Mouse (Mus musculus) liver (tissue): ENCODE data around the gene Trmt1l.
A peak's percentile ranks its signal among the peaks of the same experiment; 100 is the strongest.

Experiments
- DNase-seq: peaks from one replicate; pipeline ENCODE4 v3.0.0-alpha.2; 2020; ENCODE audit warnings: mixed read lengths

Trmt1l gene

DNA sequence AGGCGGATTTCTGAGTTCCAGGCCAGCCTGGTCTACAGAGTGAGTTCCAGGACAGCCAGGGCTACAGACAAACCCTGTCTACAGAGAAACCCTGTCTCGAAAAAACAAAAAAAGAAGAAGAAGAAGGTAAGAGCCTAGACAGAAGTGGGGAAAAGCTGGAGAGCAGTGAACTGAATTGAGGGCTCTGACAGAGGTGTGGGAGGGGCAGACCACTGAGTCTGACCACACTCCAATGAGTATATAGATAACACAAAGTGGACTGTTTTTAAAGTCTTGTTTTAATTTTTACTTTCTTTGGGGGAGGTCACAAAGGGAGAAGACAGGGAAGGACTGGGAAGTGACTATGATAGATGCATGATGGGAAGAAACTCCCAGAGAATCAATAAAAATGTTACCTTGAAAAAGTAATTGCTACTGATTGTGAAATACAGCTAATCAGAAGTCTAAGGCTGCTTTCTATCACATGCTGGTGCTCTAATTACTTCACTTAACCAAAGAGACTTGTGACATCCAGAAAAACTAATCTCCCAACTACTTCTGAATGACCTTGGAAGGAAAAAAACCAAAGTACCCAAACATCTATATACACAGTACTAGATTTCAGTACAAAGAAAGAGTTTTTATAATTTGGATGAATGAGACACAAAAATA, 67.4 kb downstream of the Trmt1l start:
- DNase-seq, result no peak

DNA sequence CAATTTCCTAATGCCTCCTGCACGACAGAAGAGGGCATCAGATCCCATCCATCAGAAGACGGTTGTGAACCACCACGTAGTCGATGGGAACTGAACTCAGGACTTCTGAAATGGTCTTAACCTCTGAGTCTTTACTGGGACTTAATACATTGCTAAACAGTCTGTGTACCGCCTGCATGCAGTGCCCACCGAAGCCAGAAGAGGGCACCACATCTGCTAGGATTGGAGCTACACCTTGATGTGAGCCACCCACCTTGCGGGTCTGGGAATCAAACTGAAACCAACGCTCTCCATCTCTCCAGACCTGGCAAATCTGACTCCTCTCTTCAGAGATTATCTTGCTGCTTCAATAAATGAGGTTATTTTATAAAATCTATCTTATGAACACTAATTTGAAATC, 68.7 kb downstream of the Trmt1l start:
- peak; percentile 71 for DNase-seq

DNA sequence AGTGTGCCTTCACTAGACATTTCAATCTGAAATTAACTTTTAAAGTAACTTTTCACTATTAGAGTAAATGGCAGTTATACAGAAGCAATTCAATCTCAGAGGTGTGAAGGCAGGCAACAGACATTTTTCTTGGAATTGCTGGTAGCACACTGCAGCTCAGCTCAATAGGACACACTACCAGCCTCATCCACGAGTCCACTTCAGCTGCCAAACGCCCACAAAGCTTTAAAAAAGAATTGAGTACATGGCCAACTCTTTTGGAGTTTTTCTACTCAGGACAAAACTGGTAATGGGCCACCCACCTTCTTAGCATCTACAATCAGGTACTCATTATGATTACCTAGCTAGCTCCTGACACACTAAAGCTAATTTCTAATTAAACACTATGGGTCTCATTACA, 69.6 kb downstream of the Trmt1l start:
- no peak for DNase-seq

DNA sequence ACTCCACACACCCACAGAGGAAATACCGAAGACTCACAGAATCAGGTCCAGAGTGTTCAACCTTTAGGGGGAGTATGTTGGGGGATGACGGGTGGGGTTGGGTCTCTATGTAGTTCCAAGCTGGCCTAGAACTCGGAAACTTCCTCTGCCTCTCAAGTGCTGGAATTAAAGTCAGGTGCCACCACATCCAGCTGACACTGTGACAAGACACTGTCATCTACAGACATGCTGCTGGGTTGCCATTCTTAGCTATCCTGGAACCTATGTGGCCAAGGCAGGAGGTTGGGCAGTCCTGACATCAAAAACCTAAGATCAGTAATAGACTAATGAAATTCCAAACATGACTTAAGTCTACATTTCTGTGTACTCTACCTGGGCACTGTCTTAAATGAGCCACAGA, 70.0 kb downstream of the Trmt1l start:
- DNase-seq, result no peak

DNA sequence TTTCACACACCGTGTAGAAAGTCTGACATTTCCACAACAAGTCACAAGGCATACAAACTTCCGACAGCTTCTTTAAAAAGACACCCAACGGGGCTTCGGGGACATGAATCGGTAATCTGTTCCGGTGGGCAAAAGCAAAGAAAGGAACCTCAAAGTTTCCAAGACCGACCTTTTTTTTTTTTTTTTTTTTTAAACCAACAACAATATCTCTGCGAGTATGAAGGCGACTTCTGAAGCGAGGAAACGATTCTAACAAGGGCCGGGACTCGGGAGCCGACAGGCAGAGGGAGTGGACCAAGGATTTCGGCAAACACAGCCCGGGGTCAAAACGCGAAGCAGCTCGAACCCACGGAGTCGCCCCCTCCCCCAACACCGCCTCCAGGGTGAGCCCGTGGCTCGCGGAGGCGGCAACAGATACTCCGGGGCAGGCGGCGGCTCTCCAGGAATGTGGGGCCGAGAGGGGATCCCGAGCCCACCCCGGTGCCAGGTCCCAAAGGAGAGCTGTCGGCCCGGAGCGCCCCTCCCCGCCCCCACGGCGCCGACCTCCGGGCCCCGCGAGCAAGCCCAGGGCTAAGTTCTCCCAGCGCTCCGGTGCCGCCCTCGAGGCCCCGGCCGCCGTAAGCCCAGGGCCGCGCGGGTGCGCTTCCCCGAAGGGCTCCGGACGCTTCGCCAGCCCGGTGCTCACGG, 71.6 kb downstream of the Trmt1l start:
- peak; percentile 61 for DNase-seq

DNA sequence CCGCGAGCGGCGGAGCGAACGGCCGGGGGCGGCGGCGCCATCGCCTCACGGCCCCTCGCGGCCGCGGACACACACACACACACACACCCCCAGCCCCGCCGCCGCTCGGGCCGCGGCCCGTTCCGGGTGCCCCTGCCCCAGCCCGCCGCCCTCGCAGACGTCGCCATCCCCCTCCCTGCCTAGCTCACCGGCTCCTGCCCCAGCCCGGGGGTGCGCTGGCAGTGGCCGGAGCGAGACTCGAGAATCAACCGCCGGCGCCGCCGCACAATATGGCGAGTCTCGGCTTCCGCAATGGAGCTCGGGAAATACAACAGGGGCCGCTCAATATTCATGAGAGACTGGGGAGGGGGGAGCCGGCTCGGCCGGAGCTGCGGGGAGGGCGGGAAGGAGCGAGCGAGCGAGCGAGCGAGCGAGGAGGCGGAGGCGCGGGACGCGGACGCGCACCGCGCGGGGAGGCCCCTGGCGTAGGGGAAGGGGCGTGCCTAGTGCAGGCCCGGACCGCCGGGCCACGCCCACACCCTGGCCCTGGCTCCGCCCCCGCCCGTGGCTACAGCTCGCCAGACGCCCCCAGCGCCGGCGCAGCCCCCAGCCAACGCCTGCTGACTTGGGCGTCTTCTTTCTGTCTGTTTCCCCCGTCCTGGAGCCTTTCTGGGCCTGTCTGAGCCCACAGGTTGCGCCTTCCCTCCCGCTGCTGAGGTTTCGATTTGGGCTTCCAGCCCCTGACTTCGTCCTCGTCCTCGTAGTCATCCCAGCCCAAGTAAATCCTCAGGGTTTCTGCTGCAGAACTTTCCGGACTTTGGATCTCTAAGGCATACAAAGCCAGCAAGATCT, 72.4 kb downstream of the Trmt1l start, which contains the start of gene Rnf2:
Gene Rnf2 (minus strand): TSS at position 425 of the 831 bp plus-strand sequence.
- peak; percentile 96 for DNase-seq
